Mouse (Mus musculus) neural tube, embryonic 14.5 days (tissue): ENCODE results near the gene Kcnq2. TPM values are rescaled to one million over a fixed set of nuclear protein-coding genes. Genes with fewer than 3 reads are reported as not detected.

ENCODE experiments used
- ATAC-seq: fragments of 200-750 bp; cut with Nextera tagmentation; 2 replicates; pipeline ENCODE4 v1.8.0; 2017; ENCODE audit warnings: low read depth, mild to moderate bottlenecking, moderate TSS enrichment, moderate library complexity
- H3K27ac ChIP-seq: fragments of 300-500 bp; sonication (generic); 2 replicates; pipeline ENCODE4 v1.5.1; 2014; ENCODE audit warnings: low read depth, mild to moderate bottlenecking, control low read depth, low read length, moderate library complexity, mixed read lengths
- H3K27me3 ChIP-seq: fragments of 300-500 bp; sonication (generic); 2 replicates; pipeline ENCODE4 v1.6.1; 2014; ENCODE audit warnings: low read length; ENCODE audit not compliant: control insufficient read depth, insufficient read depth
- H3K36me3 ChIP-seq: fragments of 300-500 bp; sonication (generic); 2 replicates; pipeline ENCODE4 v1.6.1; 2014; ENCODE audit warnings: low read length, mixed read lengths; ENCODE audit not compliant: control insufficient read depth, insufficient read depth
- H3K4me1 ChIP-seq: fragments of 300-500 bp; sonication (generic); 2 replicates; pipeline ENCODE4 v1.6.1; 2014; ENCODE audit warnings: low read length; ENCODE audit not compliant: control insufficient read depth, insufficient read depth
- H3K4me2 ChIP-seq: fragments of 300-500 bp; sonication (generic); 2 replicates; pipeline ENCODE4 v1.6.1; 2014; ENCODE audit warnings: mild to moderate bottlenecking, low read depth, low read length, control low read depth
- H3K4me3 ChIP-seq: fragments of 300-500 bp; sonication (generic); 2 replicates; pipeline ENCODE4 v1.5.1; 2014; ENCODE audit warnings: low read depth, low read length, control low read depth, mixed read lengths
- H3K9ac ChIP-seq: fragments of 300-500 bp; sonication (generic); replicated peaks from 2 replicates; pipeline ENCODE4 v1.6.1; 2014; ENCODE audit warnings: low read depth, mild to moderate bottlenecking, control low read depth, low read length, mixed read lengths
- H3K9me3 ChIP-seq: fragments of 300-500 bp; sonication (generic); 2 replicates; pipeline ENCODE4 v1.6.1; 2016; ENCODE audit warnings: low read length; ENCODE audit not compliant: control insufficient read depth
- WGBS: fragments of 180-500 bp; shearing (Covaris S2); extraction: QIAGEN DNeasy Blood & Tissue Kit; methylation state at CpG from one replicate; pipeline ENCODE4 v1.1.7; 2014; 5-methylcytosine and 5-hydroxymethylcytosine counted together
- polyA plus RNA-seq: library from polyadenylated mRNA; unstranded; fragments of >200 nt; fragmentation: Nextera tagmentation; extraction: Ambion mirVana; gene quantifications from 2 replicates; pipeline ENCODE4 v1.2.1, GENCODE M21; 2014

Kcnq2 gene
- polyA plus RNA-seq, 1 experiment from 2014 or later: 56.7 TPM

DNA sequence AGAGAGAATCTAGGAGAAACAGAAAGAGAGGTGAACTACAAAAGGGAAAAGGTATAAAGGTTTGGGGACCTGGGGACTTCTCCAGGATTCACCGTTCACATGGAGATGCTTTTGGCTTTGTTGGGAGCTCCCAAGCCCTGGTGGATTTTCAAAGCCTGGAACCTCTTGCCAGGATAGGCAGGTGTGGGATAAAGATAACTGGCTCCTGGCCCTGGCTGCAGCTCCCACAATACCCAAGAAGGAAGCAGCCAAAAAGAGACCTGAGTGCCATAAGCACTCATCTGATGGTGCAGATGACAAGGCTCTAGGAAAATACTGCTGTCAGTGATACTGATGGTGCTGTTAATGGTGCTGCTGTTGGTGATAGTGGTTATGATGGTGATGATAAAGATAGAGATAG lies 82.9 kb downstream of the Kcnq2 start:
- H3K27me3 ChIP-seq: no peaks in the 10 kb centered on the region; the same call in 1 of the 2 replicates
- ATAC-seq: no peak
- no peak overlapping the region for H3K4me2 ChIP-seq
- 95% methylated on average over 1 of the region's 1 CpGs for WGBS
- no peaks in the 10 kb centered on the region for H3K9me3 ChIP-seq
- H3K4me1 ChIP-seq: peaks cover 1% of the 10 kb centered on the region
- H3K27ac ChIP-seq: no peak overlapping the region
- no peak overlapping the region for H3K4me3 ChIP-seq
- H3K9ac ChIP-seq: no peak overlapping the region
- H3K36me3 ChIP-seq: no peaks in the 10 kb centered on the region

- no peak overlapping the region for H3K4me3 ChIP-seq
- no peak overlapping the region for H3K4me2 ChIP-seq
- 77% methylated on average over 9 of the region's 9 CpGs for WGBS
- H3K9me3 ChIP-seq: no peaks in the 10 kb centered on the region
- no peak overlapping the region for H3K27ac ChIP-seq
- H3K36me3 ChIP-seq: no peaks in the 10 kb centered on the region
- H3K9ac ChIP-seq: no peak overlapping the region
- H3K27me3 ChIP-seq: no peaks in the 10 kb centered on the region; the same call in 1 of the 2 replicates
- no peaks in the 10 kb centered on the region for H3K4me1 ChIP-seq
- no peak for ATAC-seq
Measured at GRCm38 (mm10) chr2:181048986-181049385, 86.1 kb downstream of the Kcnq2 start.

DNA sequence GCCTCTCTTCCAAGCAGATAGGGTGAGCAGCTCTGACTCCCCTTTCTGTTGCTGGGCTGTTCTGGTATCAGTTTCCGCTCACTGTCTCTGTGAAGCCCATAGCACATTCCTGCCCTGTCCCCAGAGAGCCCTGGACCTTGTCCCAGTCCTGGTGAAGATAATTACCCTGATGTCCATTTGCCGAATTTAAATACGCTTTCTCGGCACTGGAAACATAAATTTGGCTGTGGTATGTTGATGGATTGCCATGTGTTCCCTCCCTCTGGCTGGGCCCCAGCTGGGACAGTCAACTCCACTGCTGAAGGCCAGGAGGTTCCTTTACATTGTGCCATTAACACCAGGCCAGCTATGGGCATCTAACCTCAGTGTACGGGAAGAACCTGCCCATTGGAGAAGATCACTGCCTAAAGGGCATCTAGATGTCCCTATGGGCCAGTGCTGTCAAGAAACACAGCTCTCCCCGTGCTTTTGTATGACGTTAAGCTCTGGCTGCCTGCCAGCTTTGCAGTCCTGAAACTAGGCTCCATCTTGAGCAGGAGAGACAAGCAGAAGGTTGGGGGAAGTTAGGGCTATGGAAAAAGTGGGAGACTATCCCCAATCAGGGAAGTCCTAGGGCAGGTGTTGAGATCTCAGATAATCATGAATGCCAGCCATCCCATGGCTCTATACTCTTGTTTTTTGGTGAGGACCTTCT lies 86.7 kb downstream of the Kcnq2 start:
- H3K36me3 ChIP-seq: no peaks in the 10 kb centered on the region
- H3K27me3 ChIP-seq: no peaks in the 10 kb centered on the region
- H3K9me3 ChIP-seq: no peaks in the 10 kb centered on the region
- no peak overlapping the region for H3K4me3 ChIP-seq
- WGBS: 18% methylated on average over 7 of the region's 7 CpGs
- H3K27ac ChIP-seq: no peak overlapping the region
- ATAC-seq: no peak
- H3K4me1 ChIP-seq: no peaks in the 10 kb centered on the region
- no peak overlapping the region for H3K9ac ChIP-seq
- no peak overlapping the region for H3K4me2 ChIP-seq

DNA sequence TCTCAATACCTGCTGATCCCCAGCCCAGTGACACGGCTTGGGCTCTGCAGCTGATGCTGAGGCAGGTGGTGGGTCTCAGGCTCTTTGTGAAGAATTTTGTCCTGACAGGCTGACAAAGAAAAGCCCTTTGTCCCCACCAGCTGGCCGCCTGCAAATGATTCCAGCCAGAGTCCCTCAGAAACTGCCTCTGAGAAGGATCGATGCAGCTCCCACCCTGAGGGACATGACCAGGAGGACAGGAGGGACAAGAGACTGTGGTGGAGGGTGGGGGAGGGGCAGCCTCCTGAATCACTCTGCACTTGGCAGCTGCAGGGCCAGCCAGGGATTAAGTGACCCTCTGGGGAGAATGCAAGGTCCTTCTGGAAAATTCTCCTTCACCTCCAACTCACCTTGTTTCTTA lies 91.1 kb downstream of the Kcnq2 start:
- Histone ChIP-seq H3K4me1 (peaks cover 22% of the 10 kb centered on the region), H3K27ac (no peak overlapping the region), H3K9ac (no peak overlapping the region), H3K4me3 (no peak overlapping the region), H3K27me3 (no peaks in the 10 kb centered on the region), H3K36me3 (no peaks in the 10 kb centered on the region), H3K4me2 (no peak overlapping the region), H3K9me3 (no peaks in the 10 kb centered on the region)
- no peak for ATAC-seq
- WGBS: 6% methylated on average over 3 of the region's 3 CpGs

GRCm38 (mm10) chr2:181043437-181043836 lies 91.7 kb downstream of the Kcnq2 start, which contains the start of gene Chrna4:
Gene Chrna4 (minus strand): TSS chr2:181043546.
- 32% methylated on average over 3 of the region's 3 CpGs for WGBS
- 0 out of 2 replicates have a peak, but pooled peaks have one; percentile 22 for ATAC-seq
- Histone ChIP-seq H3K27ac (no peak within 1 kb of the TSS), H3K4me3 (no peak within 1 kb of the TSS), H3K36me3 (no peaks in the 10 kb centered on the region), H3K4me1 (peaks cover 22% of the 10 kb centered on the region), H3K9me3 (no peaks in the 10 kb centered on the region), H3K27me3 (no peaks in the 10 kb centered on the region), H3K9ac (no peak within 1 kb of the TSS), H3K4me2 (no peak within 1 kb of the TSS)

GRCm38 (mm10) chr2:181042376-181042775 lies 92.7 kb downstream of the Kcnq2 start:
- no peak overlapping the region for H3K27ac ChIP-seq
- H3K4me2 ChIP-seq: no peak overlapping the region
- H3K9me3 ChIP-seq: no peaks in the 10 kb centered on the region
- no peak overlapping the region for H3K9ac ChIP-seq
- no peak overlapping the region for H3K4me3 ChIP-seq
- ATAC-seq: no peak
- peaks cover 22% of the 10 kb centered on the region for H3K4me1 ChIP-seq
- H3K36me3 ChIP-seq: no peaks in the 10 kb centered on the region
- no peaks in the 10 kb centered on the region for H3K27me3 ChIP-seq

DNA sequence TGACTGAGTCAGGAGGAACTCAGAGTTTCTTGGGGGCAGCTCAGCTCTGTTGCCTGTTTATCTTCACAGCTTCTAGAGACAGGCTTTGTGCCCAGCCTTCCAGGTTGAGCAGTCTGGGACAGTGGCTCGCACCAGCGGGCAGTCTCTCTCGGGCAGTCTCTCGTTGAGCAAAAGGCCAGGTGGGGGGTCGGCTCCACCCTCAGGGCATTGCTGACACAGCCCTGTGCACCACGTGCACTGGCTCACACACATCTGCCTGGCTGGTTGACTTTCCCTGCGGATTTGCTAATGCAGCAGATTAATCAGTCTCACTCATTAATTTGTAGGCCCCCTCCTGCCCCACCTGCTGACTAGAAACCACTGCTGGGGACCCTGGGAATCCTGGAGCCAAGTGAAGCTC lies 93.2 kb downstream of the Kcnq2 start:
- H3K9ac ChIP-seq: no peak overlapping the region
- peaks cover 22% of the 10 kb centered on the region for H3K4me1 ChIP-seq
- H3K36me3 ChIP-seq: no peaks in the 10 kb centered on the region
- H3K27ac ChIP-seq: no peak overlapping the region
- 4% methylated on average over 7 of the region's 7 CpGs for WGBS
- H3K4me3 ChIP-seq: no peak overlapping the region
- peak; percentile 9; the same call in 1 of the 2 replicates for ATAC-seq
- H3K4me2 ChIP-seq: no peak overlapping the region
- H3K27me3 ChIP-seq: no peaks in the 10 kb centered on the region
- H3K9me3 ChIP-seq: no peaks in the 10 kb centered on the region

DNA sequence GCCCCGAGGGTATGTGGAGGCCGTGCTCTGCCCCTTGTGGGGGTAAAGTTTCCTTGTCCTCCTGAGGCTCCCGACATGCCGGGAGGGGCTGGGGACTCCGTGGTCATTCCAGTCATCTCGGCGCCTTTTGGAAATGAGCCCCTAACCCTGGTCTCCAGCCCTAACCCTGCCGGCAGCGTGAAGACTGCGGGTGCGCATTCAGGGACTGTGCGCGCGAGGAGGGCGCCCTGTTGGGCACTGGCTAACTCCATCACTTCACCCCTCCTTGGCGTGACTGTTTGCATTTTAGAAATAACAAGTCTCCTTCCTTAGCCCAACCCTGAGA lies 95.8 kb downstream of the Kcnq2 start:
- Histone ChIP-seq H3K36me3 (no peaks in the 10 kb centered on the region), H3K4me3 (peak overlapping the region; percentile 54), H3K4me1 (peaks cover 22% of the 10 kb centered on the region), H3K27ac (no peak overlapping the region), H3K9me3 (no peaks in the 10 kb centered on the region), H3K27me3 (no peaks in the 10 kb centered on the region), H3K4me2 (peak overlapping the region; percentile 70), H3K9ac (peak overlapping the region; percentile 79)
- ATAC-seq: 0 out of 2 replicates have a peak, but pooled peaks have one; percentile 6
- 0% methylated on average over 14 of the region's 16 CpGs for WGBS

DNA sequence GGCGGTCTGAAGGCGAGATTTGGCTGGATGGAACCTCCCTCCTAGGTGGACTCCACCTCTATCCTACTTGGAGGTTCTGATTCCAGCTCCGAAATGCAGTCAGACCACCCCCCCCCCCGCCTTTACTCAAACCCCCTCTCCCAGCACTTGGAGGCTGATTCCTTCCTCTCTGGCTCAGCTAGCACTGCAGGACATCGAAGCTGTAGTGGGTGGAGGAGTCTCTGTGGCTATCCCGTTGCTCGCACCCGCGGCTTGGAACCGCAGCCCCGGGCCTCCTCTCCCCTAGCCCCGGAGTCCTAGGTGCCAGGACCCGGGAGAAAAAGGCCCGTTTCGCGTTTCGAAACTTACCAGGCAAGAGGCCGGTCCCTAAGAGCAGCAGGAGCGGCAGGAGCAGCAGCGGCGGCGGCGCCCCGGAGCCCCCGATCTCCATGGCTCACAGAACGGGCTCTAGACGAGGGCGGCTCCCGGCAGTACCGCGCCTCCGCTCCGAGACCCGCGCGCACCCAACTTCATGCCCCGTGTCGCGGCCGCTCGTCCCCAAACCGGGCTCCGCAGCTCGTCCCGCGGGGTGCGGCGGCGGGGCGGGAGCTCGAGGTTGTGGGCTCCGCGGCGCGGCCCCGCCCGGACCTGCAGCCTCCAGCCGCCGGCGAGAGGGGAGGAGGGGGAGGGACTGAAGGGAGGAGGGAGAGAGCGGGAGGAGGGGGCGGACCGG lies 96.3 kb downstream of the Kcnq2 start:
- peak overlapping the region; percentile 70 for H3K4me2 ChIP-seq
- H3K27ac ChIP-seq: peak overlapping the region; percentile 48; the same call in 1 of the 2 replicates
- H3K4me3 ChIP-seq: peak overlapping the region; percentile 54
- 2% methylated on average over 48 of the region's 63 CpGs for WGBS
- ATAC-seq: peak; percentile 22; the same call in 1 of the 2 replicates
- H3K9ac ChIP-seq: peak overlapping the region; percentile 79
- peaks cover 22% of the 10 kb centered on the region for H3K4me1 ChIP-seq
- no peaks in the 10 kb centered on the region for H3K9me3 ChIP-seq
- H3K36me3 ChIP-seq: no peaks in the 10 kb centered on the region
- H3K27me3 ChIP-seq: no peaks in the 10 kb centered on the region
